Mouse (Mus musculus): ENCODE measurements around the gene Trappc12. TPM values are rescaled to one million over a fixed set of nuclear protein-coding genes. Genes with fewer than 3 reads are reported as not detected.

Trappc12 gene
- 32.9 and 33.3 TPM in 2 replicates for polyA plus RNA-seq (2014; fragmentation: Nextera tagmentation; extraction: Ambion mirVana)

- Histone ChIP-seq H3K4me1 (ENCODE audit: control insufficient read depth, insufficient read depth, low read length) (0 out of 2 replicates have a peak, but pooled peaks cover 7% of the 10 kb centered on the region), H3K36me3 (ENCODE audit: control insufficient read depth, insufficient read depth, low read length) (peaks cover 10% of the 10 kb centered on the region), H3K4me2 (peak within 1 kb of the TSS; percentile 82), H3K9me3 (replicated peaks; ENCODE audit: control insufficient read depth, low read length) (no peaks in the 10 kb centered on the region), H3K9ac (ENCODE audit: low read depth, low read length) (peak within 1 kb of the TSS; percentile 84), H3K27ac (ENCODE audit: low read depth, low read length) (peak within 1 kb of the TSS; percentile 30; the same call in 1 of the 2 replicates), H3K4me3 (ENCODE audit: low read depth, low read length) (peak within 1 kb of the TSS; percentile 83), H3K27me3 (ENCODE audit: control insufficient read depth, insufficient read depth, low read length) (no peaks in the 10 kb centered on the region)
- WGBS (ENCODE audit: insufficient replicate concordance), result 2% methylated on average over 41 of the region's 41 CpGs
- peak; percentile 85 for ATAC-seq (replicated peaks; ENCODE audit: insufficient number of reproducible peaks, low FRiP score, low TSS enrichment)
These were observed at the start of gene Trappc12 for GRCm38 (mm10) chr12:28750021-28750633. Gene Trappc12, minus strand, starts transcription at chr12:28750472.

- ATAC-seq (replicated peaks; ENCODE audit: insufficient number of reproducible peaks, low FRiP score, low TSS enrichment), result no peak
- 0 out of 2 replicates have a peak, but pooled peaks cover 2% of the 10 kb centered on the region for H3K9me3 ChIP-seq (replicated peaks; ENCODE audit: control insufficient read depth, low read length)
- no peaks in the 10 kb centered on the region for H3K27me3 ChIP-seq (ENCODE audit: control insufficient read depth, insufficient read depth, low read length)
- peaks cover 10% of the 10 kb centered on the region for H3K4me1 ChIP-seq (ENCODE audit: control insufficient read depth, insufficient read depth, low read length)
- 70% methylated on average over 11 of the region's 11 CpGs for WGBS (ENCODE audit: insufficient replicate concordance)
- no peak overlapping the region for H3K27ac ChIP-seq (ENCODE audit: low read depth, low read length)
- H3K9ac ChIP-seq (ENCODE audit: low read depth, low read length), result no peak overlapping the region
- no peak overlapping the region for H3K4me3 ChIP-seq (ENCODE audit: low read depth, low read length)
- H3K36me3 ChIP-seq (ENCODE audit: control insufficient read depth, insufficient read depth, low read length), result no peaks in the 10 kb centered on the region
- H3K4me2 ChIP-seq, result no peak overlapping the region
These were observed 49.6 kb upstream of the Trappc12 start for GRCm38 (mm10) chr12:28799798-28800411.

GRCm38 (mm10) chr12:28796881-28797420 lies 46.7 kb upstream of the Trappc12 start:
- H3K4me3 ChIP-seq (ENCODE audit: low read depth, low read length), result no peak overlapping the region
- H3K4me2 ChIP-seq, result no peak overlapping the region
- H3K36me3 ChIP-seq (ENCODE audit: control insufficient read depth, insufficient read depth, low read length), result no peaks in the 10 kb centered on the region
- no peak overlapping the region for H3K9ac ChIP-seq (ENCODE audit: low read depth, low read length)
- ATAC-seq (replicated peaks; ENCODE audit: insufficient number of reproducible peaks, low FRiP score, low TSS enrichment), result no peak
- 0 out of 2 replicates have a peak, but pooled peaks cover 2% of the 10 kb centered on the region for H3K9me3 ChIP-seq (replicated peaks; ENCODE audit: control insufficient read depth, low read length)
- peaks cover 6% of the 10 kb centered on the region; the same call in 1 of the 2 replicates for H3K4me1 ChIP-seq (ENCODE audit: control insufficient read depth, insufficient read depth, low read length)
- H3K27ac ChIP-seq (ENCODE audit: low read depth, low read length), result no peak overlapping the region
- H3K27me3 ChIP-seq (ENCODE audit: control insufficient read depth, insufficient read depth, low read length), result no peaks in the 10 kb centered on the region

GRCm38 (mm10) chr12:28795041-28795440 lies 44.8 kb upstream of the Trappc12 start:
- Histone ChIP-seq H3K27me3 (ENCODE audit: control insufficient read depth, insufficient read depth, low read length) (no peaks in the 10 kb centered on the region), H3K9me3 (replicated peaks; ENCODE audit: control insufficient read depth, low read length) (0 out of 2 replicates have a peak, but pooled peaks cover 2% of the 10 kb centered on the region), H3K4me2 (no peak overlapping the region), H3K9ac (ENCODE audit: low read depth, low read length) (no peak overlapping the region), H3K36me3 (ENCODE audit: control insufficient read depth, insufficient read depth, low read length) (no peaks in the 10 kb centered on the region), H3K27ac (ENCODE audit: low read depth, low read length) (no peak overlapping the region), H3K4me3 (ENCODE audit: low read depth, low read length) (no peak overlapping the region), H3K4me1 (ENCODE audit: control insufficient read depth, insufficient read depth, low read length) (0 out of 2 replicates have a peak, but pooled peaks cover under 1% of the 10 kb centered on the region)
- no peak for ATAC-seq (replicated peaks; ENCODE audit: insufficient number of reproducible peaks, low FRiP score, low TSS enrichment)
- 68% methylated on average over 3 of the region's 3 CpGs for whole genome bisulfite sequencing (ENCODE audit: insufficient replicate concordance)

GRCm38 (mm10) chr12:28793715-28794114 lies 43.4 kb upstream of the Trappc12 start:
- Histone ChIP-seq H3K9ac (ENCODE audit: low read depth, low read length) (no peak overlapping the region), H3K27me3 (ENCODE audit: control insufficient read depth, insufficient read depth, low read length) (no peaks in the 10 kb centered on the region), H3K4me3 (ENCODE audit: low read depth, low read length) (no peak overlapping the region), H3K27ac (ENCODE audit: low read depth, low read length) (no peak overlapping the region), H3K36me3 (ENCODE audit: control insufficient read depth, insufficient read depth, low read length) (no peaks in the 10 kb centered on the region), H3K9me3 (replicated peaks; ENCODE audit: control insufficient read depth, low read length) (0 out of 2 replicates have a peak, but pooled peaks cover 2% of the 10 kb centered on the region), H3K4me2 (no peak overlapping the region), H3K4me1 (ENCODE audit: control insufficient read depth, insufficient read depth, low read length) (no peaks in the 10 kb centered on the region)
- 71% methylated on average over 2 of the region's 2 CpGs for WGBS (ENCODE audit: insufficient replicate concordance)
- no peak for ATAC-seq (replicated peaks; ENCODE audit: insufficient number of reproducible peaks, low FRiP score, low TSS enrichment)

- ATAC-seq (replicated peaks; ENCODE audit: insufficient number of reproducible peaks, low FRiP score, low TSS enrichment), result no peak
- Histone ChIP-seq H3K9ac (ENCODE audit: low read depth, low read length) (no peak overlapping the region), H3K4me2 (no peak overlapping the region), H3K27ac (ENCODE audit: low read depth, low read length) (no peak overlapping the region), H3K4me3 (ENCODE audit: low read depth, low read length) (no peak overlapping the region), H3K36me3 (ENCODE audit: control insufficient read depth, insufficient read depth, low read length) (no peaks in the 10 kb centered on the region), H3K27me3 (ENCODE audit: control insufficient read depth, insufficient read depth, low read length) (no peaks in the 10 kb centered on the region), H3K9me3 (replicated peaks; ENCODE audit: control insufficient read depth, low read length) (no peaks in the 10 kb centered on the region), H3K4me1 (ENCODE audit: control insufficient read depth, insufficient read depth, low read length) (no peaks in the 10 kb centered on the region)
- WGBS (ENCODE audit: insufficient replicate concordance), result 88% methylated on average over 3 of the region's 3 CpGs
These were observed 42.3 kb upstream of the Trappc12 start for GRCm38 (mm10) chr12:28792613-28793012.

- 87% methylated on average over 6 of the region's 6 CpGs for WGBS (ENCODE audit: insufficient replicate concordance)
- ATAC-seq (replicated peaks; ENCODE audit: insufficient number of reproducible peaks, low FRiP score, low TSS enrichment), result no peak
- H3K9ac ChIP-seq (ENCODE audit: low read depth, low read length), result no peak overlapping the region
- H3K27me3 ChIP-seq (ENCODE audit: control insufficient read depth, insufficient read depth, low read length), result no peaks in the 10 kb centered on the region
- no peaks in the 10 kb centered on the region for H3K36me3 ChIP-seq (ENCODE audit: control insufficient read depth, insufficient read depth, low read length)
- no peaks in the 10 kb centered on the region for H3K9me3 ChIP-seq (replicated peaks; ENCODE audit: control insufficient read depth, low read length)
- H3K27ac ChIP-seq (ENCODE audit: low read depth, low read length), result no peak overlapping the region
- no peak overlapping the region for H3K4me3 ChIP-seq (ENCODE audit: low read depth, low read length)
- no peak overlapping the region for H3K4me2 ChIP-seq
- H3K4me1 ChIP-seq (ENCODE audit: control insufficient read depth, insufficient read depth, low read length), result peaks cover 3% of the 10 kb centered on the region; the same call in 1 of the 2 replicates
These were observed 36.0 kb upstream of the Trappc12 start for GRCm38 (mm10) chr12:28786310-28786709.

- Histone ChIP-seq H3K9ac (ENCODE audit: low read depth, low read length) (no peak overlapping the region), H3K4me3 (ENCODE audit: low read depth, low read length) (no peak overlapping the region), H3K27me3 (ENCODE audit: control insufficient read depth, insufficient read depth, low read length) (no peaks in the 10 kb centered on the region), H3K4me2 (no peak overlapping the region), H3K4me1 (ENCODE audit: control insufficient read depth, insufficient read depth, low read length) (peaks cover 3% of the 10 kb centered on the region; the same call in 1 of the 2 replicates), H3K9me3 (replicated peaks; ENCODE audit: control insufficient read depth, low read length) (no peaks in the 10 kb centered on the region), H3K27ac (ENCODE audit: low read depth, low read length) (no peak overlapping the region), H3K36me3 (ENCODE audit: control insufficient read depth, insufficient read depth, low read length) (no peaks in the 10 kb centered on the region)
- no peak for ATAC-seq (replicated peaks; ENCODE audit: insufficient number of reproducible peaks, low FRiP score, low TSS enrichment)
- WGBS (ENCODE audit: insufficient replicate concordance), result 15% methylated on average over 1 of the region's 1 CpGs
These were observed 35.0 kb upstream of the Trappc12 start for GRCm38 (mm10) chr12:28785299-28785698.

All from heart, embryonic 11.5 days (tissue).